Mouse (Mus musculus) intestine, postnatal 0 days (tissue): ENCODE data around the gene Nrsn2. TPM values are rescaled to one million over a fixed set of nuclear protein-coding genes. Genes with fewer than 3 reads are reported as not detected.
A peak's percentile ranks its signal among the peaks of the same experiment; 100 is the strongest.

Source experiments
- ATAC-seq: fragments of 200-750 bp; cut with Nextera tagmentation; 2 replicates; pipeline ENCODE4 v1.8.0; 2017; ENCODE audit warnings: mild to moderate bottlenecking, moderate TSS enrichment, moderate library complexity
- H3K27ac ChIP-seq: fragments of 300-500 bp; sonication (generic); 2 replicates; pipeline ENCODE4 v1.5.1; 2014; ENCODE audit warnings: mild to moderate bottlenecking, low read depth, low read length, moderate library complexity
- H3K27me3 ChIP-seq: fragments of 300-500 bp; sonication (generic); replicated peaks from 2 replicates; pipeline ENCODE4 v1.6.1; 2014; ENCODE audit warnings: low read length, mixed read lengths; ENCODE audit not compliant: control insufficient read depth, insufficient read depth
- H3K36me3 ChIP-seq: fragments of 300-500 bp; sonication (generic); 2 replicates; pipeline ENCODE4 v1.6.1; 2014; ENCODE audit warnings: mild to moderate bottlenecking, moderate library complexity; ENCODE audit not compliant: control insufficient read depth, insufficient read depth
- H3K4me1 ChIP-seq: fragments of 300-500 bp; sonication (generic); replicated peaks from 2 replicates; pipeline ENCODE4 v1.6.1; 2014; ENCODE audit warnings: antibody characterized with exemption, low read length, mixed read lengths; ENCODE audit not compliant: control insufficient read depth, insufficient read depth
- H3K4me2 ChIP-seq: fragments of 300-500 bp; sonication (generic); replicated peaks from 2 replicates; pipeline ENCODE4 v1.6.1; 2014; ENCODE audit warnings: low read depth, mild to moderate bottlenecking, moderate library complexity
- H3K4me3 ChIP-seq: fragments of 300-500 bp; sonication (generic); 2 replicates; pipeline ENCODE4 v1.5.1; 2014; ENCODE audit warnings: low read depth, low read length
- H3K9ac ChIP-seq: fragments of 300-500 bp; sonication (generic); 2 replicates; pipeline ENCODE4 v1.6.1; 2014; ENCODE audit warnings: mild to moderate bottlenecking, low read depth, low read length
- H3K9me3 ChIP-seq: fragments of 300-500 bp; sonication (generic); 2 replicates; pipeline ENCODE4 v1.6.1; 2016; ENCODE audit warnings: mixed run types; ENCODE audit not compliant: control insufficient read depth
- CTCF ChIP-seq: sonication (generic); IDR thresholded peaks from 2 replicates; pipeline ENCODE4 v1.5.1; 2016; ENCODE audit warnings: low read depth, mild to moderate bottlenecking, control low read depth, antibody characterized with exemption, moderate library complexity
- WGBS: fragments of 180-500 bp; shearing (Covaris S2); extraction: QIAGEN DNeasy Blood & Tissue Kit; methylation state at CpG from one replicate; pipeline ENCODE4 v1.1.7; 2014; 5-methylcytosine and 5-hydroxymethylcytosine counted together
- polyA plus RNA-seq: library from polyadenylated mRNA; unstranded; fragments of >200 nt; fragmentation: Nextera tagmentation; extraction: Ambion mirVana; gene quantifications from 2 replicates; pipeline ENCODE4 v1.2.1, GENCODE M21; 2015

Gene Nrsn2
- 4.1 and 4.7 TPM in 2 replicates for polyA plus RNA-seq

- WGBS, result 4% methylated on average over 16 of the region's 16 CpGs
- Histone ChIP-seq H3K27me3 (peaks cover 17% of the 10 kb centered on the region), H3K9me3 (no peaks in the 10 kb centered on the region), H3K4me3 (no peak within 1 kb of the TSS), H3K36me3 (no peaks in the 10 kb centered on the region), H3K27ac (no peak within 1 kb of the TSS), H3K4me2 (0 out of 2 replicates have a peak within 1 kb of the TSS, but pooled peaks have one; percentile 21), H3K9ac (no peak within 1 kb of the TSS), H3K4me1 (no peaks in the 10 kb centered on the region)
- ATAC-seq, result no peak
- no peak for TF ChIP-seq CTCF
Observed at GRCm38 (mm10) chr2:152376345-152376741, at the start of gene Nrsn2. Nrsn2 (minus strand) TSS chr2:152376638.

- no peaks in the 10 kb centered on the region for H3K36me3 ChIP-seq
- 0 out of 2 replicates have a peak overlapping the region, but pooled peaks have one; percentile 86 for H3K4me2 ChIP-seq
- no peak for ATAC-seq
- no peaks in the 10 kb centered on the region; the same call in 1 of the 2 replicates for H3K4me1 ChIP-seq
- no peak overlapping the region for H3K9ac ChIP-seq
- WGBS, result 91% methylated on average over 3 of the region's 3 CpGs
- no peak for TF ChIP-seq CTCF
- H3K4me3 ChIP-seq, result no peak overlapping the region
- no peaks in the 10 kb centered on the region; the same call in 1 of the 2 replicates for H3K9me3 ChIP-seq
- H3K27ac ChIP-seq, result 0 out of 2 replicates have a peak overlapping the region, but pooled peaks have one; percentile 94
- H3K27me3 ChIP-seq, result no peaks in the 10 kb centered on the region
Observed at GRCm38 (mm10) chr2:152415786-152416185, 39.3 kb upstream of the Nrsn2 start.

GRCm38 (mm10) chr2:152415287-152415686 is 38.8 kb upstream of the Nrsn2 start, which contains the start of gene 6820408C15Rik:
6820408C15Rik (plus strand) TSS chr2:152415587.
- Histone ChIP-seq H3K36me3 (no peaks in the 10 kb centered on the region), H3K4me3 (peak within 1 kb of the TSS; percentile 90), H3K27me3 (no peaks in the 10 kb centered on the region), H3K4me1 (no peaks in the 10 kb centered on the region; the same call in 1 of the 2 replicates), H3K4me2 (peak within 1 kb of the TSS; percentile 86), H3K9ac (peak within 1 kb of the TSS; percentile 97), H3K9me3 (no peaks in the 10 kb centered on the region; the same call in 1 of the 2 replicates), H3K27ac (peak within 1 kb of the TSS; percentile 94)
- ATAC-seq, result no peak
- 26% methylated on average over 4 of the region's 4 CpGs for WGBS
- no peak for TF ChIP-seq CTCF

- peak within 1 kb of the TSS; percentile 90 for H3K4me3 ChIP-seq
- peak within 1 kb of the TSS; percentile 86 for H3K4me2 ChIP-seq
- no peaks in the 10 kb centered on the region; the same call in 1 of the 2 replicates for H3K9me3 ChIP-seq
- under 1% methylated on average over 63 of the region's 65 CpGs for WGBS
- peak; percentile 76 for ATAC-seq
- H3K27ac ChIP-seq, result peak within 1 kb of the TSS; percentile 94
- no peaks in the 10 kb centered on the region for H3K36me3 ChIP-seq
- H3K9ac ChIP-seq, result peak within 1 kb of the TSS; percentile 97
- H3K4me1 ChIP-seq, result no peaks in the 10 kb centered on the region; the same call in 1 of the 2 replicates
- H3K27me3 ChIP-seq, result no peaks in the 10 kb centered on the region
- TF ChIP-seq CTCF, result no peak
Observed at GRCm38 (mm10) chr2:152414591-152415165, 38.2 kb upstream of the Nrsn2 start, which contains the start of gene Zcchc3. Zcchc3 (minus strand) TSS chr2:152415027.

- H3K27me3 ChIP-seq, result no peaks in the 10 kb centered on the region
- no peaks in the 10 kb centered on the region; the same call in 1 of the 2 replicates for H3K4me1 ChIP-seq
- H3K9me3 ChIP-seq, result no peaks in the 10 kb centered on the region; the same call in 1 of the 2 replicates
- peak overlapping the region; percentile 90 for H3K4me3 ChIP-seq
- TF ChIP-seq CTCF, result no peak
- peak overlapping the region; percentile 86 for H3K4me2 ChIP-seq
- ATAC-seq, result peak; percentile 12
- peak overlapping the region; percentile 94 for H3K27ac ChIP-seq
- no peaks in the 10 kb centered on the region for H3K36me3 ChIP-seq
- WGBS, result 1% methylated on average over 86 of the region's 86 CpGs
- H3K9ac ChIP-seq, result peak overlapping the region; percentile 97
Observed at GRCm38 (mm10) chr2:152413765-152414584, 37.5 kb upstream of the Nrsn2 start.

- ATAC-seq, result peak; percentile 11; the same call in 1 of the 2 replicates
- peak overlapping the region; percentile 94 for H3K27ac ChIP-seq
- H3K9me3 ChIP-seq, result no peaks in the 10 kb centered on the region; the same call in 1 of the 2 replicates
- peak overlapping the region; percentile 86 for H3K4me2 ChIP-seq
- WGBS, result 5% methylated on average over 21 of the region's 21 CpGs
- H3K27me3 ChIP-seq, result no peaks in the 10 kb centered on the region
- peak overlapping the region; percentile 90 for H3K4me3 ChIP-seq
- no peaks in the 10 kb centered on the region; the same call in 1 of the 2 replicates for H3K4me1 ChIP-seq
- no peak for TF ChIP-seq CTCF
- H3K9ac ChIP-seq, result peak overlapping the region; percentile 97
- H3K36me3 ChIP-seq, result no peaks in the 10 kb centered on the region
Observed at GRCm38 (mm10) chr2:152413158-152413764, 36.8 kb upstream of the Nrsn2 start.
